Mouse (Mus musculus) liver, embryonic 15.5 days (tissue): Measurements from ENCODE around the gene Ppp1r12b. TPM values are rescaled to one million over a fixed set of nuclear protein-coding genes. Genes with fewer than 3 reads are reported as not detected.
"Not testable (repeated sequence)": the region's sequence is repeated elsewhere in the genome, so short reads cannot be mapped to it uniquely, and the experiment has no call there.

Experiments
- ATAC-seq: fragments of 200-750 bp; cut with Nextera tagmentation; 2 replicates; pipeline ENCODE4 v1.8.0; 2017; ENCODE audit warnings: moderate number of reproducible peaks, mild to moderate bottlenecking, moderate library complexity; ENCODE audit not compliant: insufficient read depth
- H3K27ac ChIP-seq: fragments of 300-500 bp; sonication (generic); replicated peaks from 2 replicates; pipeline ENCODE4 v1.5.1; 2015; ENCODE audit warnings: mild to moderate bottlenecking, inconsistent platforms
- H3K27me3 ChIP-seq: fragments of 300-500 bp; sonication (generic); 2 replicates; pipeline ENCODE4 v1.6.1; 2015; ENCODE audit warnings: mild to moderate bottlenecking, inconsistent platforms
- H3K36me3 ChIP-seq: fragments of 300-500 bp; sonication (generic); replicated peaks from 2 replicates; pipeline ENCODE4 v1.6.1; 2015; ENCODE audit warnings: moderate library complexity, mild to moderate bottlenecking, inconsistent platforms
- H3K4me1 ChIP-seq: fragments of 300-500 bp; sonication (generic); replicated peaks from 2 replicates; pipeline ENCODE4 v1.6.1; 2015; ENCODE audit warnings: inconsistent platforms
- H3K4me2 ChIP-seq: fragments of 300-500 bp; sonication (generic); 2 replicates; pipeline ENCODE4 v1.6.1; 2015; ENCODE audit warnings: moderate library complexity, mild to moderate bottlenecking, inconsistent platforms
- H3K4me3 ChIP-seq: fragments of 300-500 bp; sonication (generic); replicated peaks from 2 replicates; pipeline ENCODE4 v1.5.1; 2015; ENCODE audit warnings: mild to moderate bottlenecking, inconsistent platforms
- H3K9ac ChIP-seq: fragments of 300-500 bp; sonication (generic); 2 replicates; pipeline ENCODE4 v1.6.1; 2015; ENCODE audit warnings: moderate library complexity, mild to moderate bottlenecking, inconsistent platforms
- H3K9me3 ChIP-seq: fragments of 300-500 bp; sonication (generic); replicated peaks from 2 replicates; pipeline ENCODE4 v1.6.1; 2016; ENCODE audit warnings: inconsistent platforms
- WGBS: fragments of 180-500 bp; shearing (Covaris S2); methylation state at CpG from one replicate; pipeline ENCODE4 v1.1.7; 2015; ENCODE audit warnings: mixed read lengths; ENCODE audit not compliant: insufficient replicate concordance; 5-methylcytosine and 5-hydroxymethylcytosine counted together
- polyA plus RNA-seq: library from polyadenylated mRNA; unstranded; fragments of >200 nt; fragmentation: Nextera tagmentation; extraction: Ambion mirVana; gene quantifications from 2 replicates; pipeline ENCODE4 v1.2.1, GENCODE M21; 2015

Ppp1r12b gene
- polyA plus RNA-seq, 1 experiment from 2014 or later = 2.5 TPM

GRCm38 (mm10) chr1:134850361-134850760, 105.4 kb downstream of the Ppp1r12b start:
- no peaks in the 10 kb centered on the region for H3K27me3 ChIP-seq
- H3K4me3 ChIP-seq = no peak overlapping the region
- H3K4me1 ChIP-seq = 0 out of 2 replicates have a peak, but pooled peaks cover 5% of the 10 kb centered on the region
- no peak for ATAC-seq
- no peak overlapping the region for H3K27ac ChIP-seq
- H3K36me3 ChIP-seq = no peaks in the 10 kb centered on the region
- WGBS = 67% methylated on average over 3 of the region's 3 CpGs
- no peaks in the 10 kb centered on the region for H3K9me3 ChIP-seq
- no peak overlapping the region for H3K4me2 ChIP-seq
- no peak overlapping the region for H3K9ac ChIP-seq

GRCm38 (mm10) chr1:134847851-134848250, 107.9 kb downstream of the Ppp1r12b start:
- no peak overlapping the region for H3K4me3 ChIP-seq
- no peak overlapping the region for H3K4me2 ChIP-seq
- H3K36me3 ChIP-seq = no peaks in the 10 kb centered on the region
- 77% methylated on average over 9 of the region's 9 CpGs for WGBS
- no peaks in the 10 kb centered on the region for H3K27me3 ChIP-seq
- H3K4me1 ChIP-seq = 0 out of 2 replicates have a peak, but pooled peaks cover 3% of the 10 kb centered on the region
- H3K9me3 ChIP-seq = no peaks in the 10 kb centered on the region
- no peak overlapping the region for H3K9ac ChIP-seq
- no peak overlapping the region for H3K27ac ChIP-seq
- no peak for ATAC-seq

- H3K4me3 ChIP-seq = no peak overlapping the region
- no peak for ATAC-seq
- no peaks in the 10 kb centered on the region for H3K27me3 ChIP-seq
- H3K4me1 ChIP-seq = no peaks in the 10 kb centered on the region
- WGBS = 66% methylated on average over 10 of the region's 10 CpGs
- no peak overlapping the region for H3K9ac ChIP-seq
- no peak overlapping the region for H3K27ac ChIP-seq
- no peaks in the 10 kb centered on the region for H3K36me3 ChIP-seq
- no peak overlapping the region for H3K4me2 ChIP-seq
- H3K9me3 ChIP-seq = no peaks in the 10 kb centered on the region
Observed at GRCm38 (mm10) chr1:134846295-134846988, 109.3 kb downstream of the Ppp1r12b start.

- Histone ChIP-seq H3K9me3 (no peaks in the 10 kb centered on the region), H3K36me3 (0 out of 2 replicates have a peak, but pooled peaks cover 4% of the 10 kb centered on the region), H3K4me1 (no peaks in the 10 kb centered on the region), H3K27me3 (no peaks in the 10 kb centered on the region), H3K27ac (no peak overlapping the region), H3K4me2 (no peak overlapping the region), H3K4me3 (no peak overlapping the region), H3K9ac (no peak overlapping the region)
- 78% methylated on average over 6 of the region's 6 CpGs for WGBS
- no peak for ATAC-seq
Observed at GRCm38 (mm10) chr1:134843369-134843768, 112.4 kb downstream of the Ppp1r12b start.

GRCm38 (mm10) chr1:134836909-134837480, 118.7 kb downstream of the Ppp1r12b start:
- Histone ChIP-seq H3K4me3 (no peak overlapping the region), H3K27me3 (no peaks in the 10 kb centered on the region), H3K9ac (no peak overlapping the region), H3K4me2 (no peak overlapping the region), H3K4me1 (no peaks in the 10 kb centered on the region), H3K36me3 (peaks cover 23% of the 10 kb centered on the region), H3K9me3 (no peaks in the 10 kb centered on the region), H3K27ac (no peak overlapping the region)
- 78% methylated on average over 10 of the region's 10 CpGs for WGBS
- ATAC-seq = no peak

GRCm38 (mm10) chr1:134830881-134831280, 124.9 kb downstream of the Ppp1r12b start:
- 80% methylated on average over 3 of the region's 3 CpGs for WGBS
- H3K4me2 ChIP-seq, H3K4me1 ChIP-seq, H3K4me3 ChIP-seq, H3K27me3 ChIP-seq, H3K27ac ChIP-seq, ATAC-seq, H3K9me3 ChIP-seq, H3K36me3 ChIP-seq, H3K9ac ChIP-seq: not testable (repeated sequence)

- no peaks in the 10 kb centered on the region for H3K9me3 ChIP-seq
- no peak for ATAC-seq
- H3K4me3 ChIP-seq = no peak overlapping the region
- no peaks in the 10 kb centered on the region for H3K4me1 ChIP-seq
- H3K36me3 ChIP-seq = no peaks in the 10 kb centered on the region; the same call in 1 of the 2 replicates
- H3K9ac ChIP-seq = no peak overlapping the region
- H3K4me2 ChIP-seq = no peak overlapping the region
- no peak overlapping the region for H3K27ac ChIP-seq
- 70% methylated on average over 4 of the region's 4 CpGs for WGBS
- H3K27me3 ChIP-seq = no peaks in the 10 kb centered on the region
Observed at GRCm38 (mm10) chr1:134829635-134830034, 126.1 kb downstream of the Ppp1r12b start.

- Histone ChIP-seq H3K9me3 (no peaks in the 10 kb centered on the region), H3K4me1 (peaks cover 15% of the 10 kb centered on the region), H3K9ac (no peak overlapping the region), H3K27me3 (no peaks in the 10 kb centered on the region), H3K36me3 (no peaks in the 10 kb centered on the region), H3K4me3 (no peak overlapping the region), H3K27ac (no peak overlapping the region), H3K4me2 (no peak overlapping the region)
- WGBS = 75% methylated on average over 6 of the region's 6 CpGs
- ATAC-seq = no peak
Observed at GRCm38 (mm10) chr1:134824896-134825295, 130.8 kb downstream of the Ppp1r12b start.

- H3K36me3 ChIP-seq = no peaks in the 10 kb centered on the region
- no peak overlapping the region for H3K9ac ChIP-seq
- no peak overlapping the region for H3K4me2 ChIP-seq
- no peaks in the 10 kb centered on the region for H3K9me3 ChIP-seq
- H3K4me1 ChIP-seq = peaks cover 15% of the 10 kb centered on the region
- no peak for ATAC-seq
- 71% methylated on average over 7 of the region's 7 CpGs for WGBS
- no peak overlapping the region for H3K4me3 ChIP-seq
- no peak overlapping the region for H3K27ac ChIP-seq
- no peaks in the 10 kb centered on the region for H3K27me3 ChIP-seq
Observed at GRCm38 (mm10) chr1:134823842-134824241, 131.9 kb downstream of the Ppp1r12b start.

- no peak overlapping the region for H3K27ac ChIP-seq
- H3K4me1 ChIP-seq = peaks cover 15% of the 10 kb centered on the region
- no peaks in the 10 kb centered on the region for H3K27me3 ChIP-seq
- WGBS = 79% methylated on average over 8 of the region's 8 CpGs
- no peak for ATAC-seq
- H3K9ac ChIP-seq = no peak overlapping the region
- no peaks in the 10 kb centered on the region for H3K9me3 ChIP-seq
- H3K4me3 ChIP-seq = no peak overlapping the region
- no peaks in the 10 kb centered on the region for H3K36me3 ChIP-seq
- H3K4me2 ChIP-seq = no peak overlapping the region
Observed at GRCm38 (mm10) chr1:134823323-134823722, 132.4 kb downstream of the Ppp1r12b start.

- no peaks in the 10 kb centered on the region for H3K27me3 ChIP-seq
- no peak overlapping the region for H3K4me2 ChIP-seq
- no peaks in the 10 kb centered on the region for H3K36me3 ChIP-seq
- 0 out of 2 replicates have a peak overlapping the region, but pooled peaks have one; percentile 25 for H3K27ac ChIP-seq
- no peaks in the 10 kb centered on the region for H3K9me3 ChIP-seq
- no peak overlapping the region for H3K4me3 ChIP-seq
- H3K4me1 ChIP-seq = peaks cover 32% of the 10 kb centered on the region
- no peak overlapping the region for H3K9ac ChIP-seq
- 25% methylated on average over 3 of the region's 3 CpGs for whole genome bisulfite sequencing
- ATAC-seq = peak; percentile 57; the same call in 1 of the 2 replicates
Observed at GRCm38 (mm10) chr1:134820882-134821281, 134.9 kb downstream of the Ppp1r12b start.
